Mouse (Mus musculus): ENCODE data around the gene Ankrd37. TPM values are rescaled to one million over a fixed set of nuclear protein-coding genes. Genes with fewer than 3 reads are reported as not detected.

Gene Ankrd37
- polyA plus RNA-seq, 1 experiment from 2014 or later, result 24.3 TPM

GRCm38 (mm10) chr8:45999138-45999783 is 6.2 kb downstream of the Ankrd37 start, which contains the start of gene Lrp2bp:
Gene Lrp2bp, plus strand, starts transcription at chr8:45999303.
- Histone ChIP-seq H3K36me3 (peaks cover 11% of the 10 kb centered on the region), H3K4me2 (replicated peaks) (peak within 1 kb of the TSS; percentile 82), H3K9me3 (replicated peaks) (no peaks in the 10 kb centered on the region), H3K27me3 (no peaks in the 10 kb centered on the region), H3K27ac (peak within 1 kb of the TSS; percentile 99), H3K4me1 (peaks cover 10% of the 10 kb centered on the region), H3K4me3 (peak within 1 kb of the TSS; percentile 51), H3K9ac (peak within 1 kb of the TSS; percentile 79)
- no peak; the same call in 1 of the 2 replicates for ATAC-seq (ENCODE audit: low FRiP score)
- WGBS, result 3% methylated on average over 22 of the region's 22 CpGs

GRCm38 (mm10) chr8:45998228-45998627 is 7.3 kb downstream of the Ankrd37 start:
- no peaks in the 10 kb centered on the region for H3K9me3 ChIP-seq (replicated peaks)
- no peak overlapping the region for H3K27ac ChIP-seq
- no peak overlapping the region for H3K4me2 ChIP-seq (replicated peaks)
- H3K36me3 ChIP-seq, result peaks cover 15% of the 10 kb centered on the region
- no peaks in the 10 kb centered on the region for H3K27me3 ChIP-seq
- WGBS, result 88% methylated on average over 2 of the region's 2 CpGs
- no peak for ATAC-seq (ENCODE audit: low FRiP score)
- peaks cover 10% of the 10 kb centered on the region for H3K4me1 ChIP-seq
- H3K4me3 ChIP-seq, result no peak overlapping the region
- H3K9ac ChIP-seq, result no peak overlapping the region

- H3K4me2 ChIP-seq (replicated peaks), result no peak overlapping the region
- H3K9me3 ChIP-seq (replicated peaks), result no peaks in the 10 kb centered on the region
- H3K4me3 ChIP-seq, result no peak overlapping the region
- H3K9ac ChIP-seq, result no peak overlapping the region
- no peaks in the 10 kb centered on the region for H3K27me3 ChIP-seq
- H3K27ac ChIP-seq, result no peak overlapping the region
- 95% methylated on average over 3 of the region's 3 CpGs for WGBS
- peaks cover 20% of the 10 kb centered on the region for H3K36me3 ChIP-seq
- no peak for ATAC-seq (ENCODE audit: low FRiP score)
- peaks cover 9% of the 10 kb centered on the region for H3K4me1 ChIP-seq
Measured at GRCm38 (mm10) chr8:45995576-45995975, 9.9 kb downstream of the Ankrd37 start.

GRCm38 (mm10) chr8:45994111-45994510 is 11.4 kb downstream of the Ankrd37 start:
- no peak for ATAC-seq (ENCODE audit: low FRiP score)
- no peaks in the 10 kb centered on the region for H3K9me3 ChIP-seq (replicated peaks)
- 84% methylated on average over 2 of the region's 2 CpGs for WGBS

DNA sequence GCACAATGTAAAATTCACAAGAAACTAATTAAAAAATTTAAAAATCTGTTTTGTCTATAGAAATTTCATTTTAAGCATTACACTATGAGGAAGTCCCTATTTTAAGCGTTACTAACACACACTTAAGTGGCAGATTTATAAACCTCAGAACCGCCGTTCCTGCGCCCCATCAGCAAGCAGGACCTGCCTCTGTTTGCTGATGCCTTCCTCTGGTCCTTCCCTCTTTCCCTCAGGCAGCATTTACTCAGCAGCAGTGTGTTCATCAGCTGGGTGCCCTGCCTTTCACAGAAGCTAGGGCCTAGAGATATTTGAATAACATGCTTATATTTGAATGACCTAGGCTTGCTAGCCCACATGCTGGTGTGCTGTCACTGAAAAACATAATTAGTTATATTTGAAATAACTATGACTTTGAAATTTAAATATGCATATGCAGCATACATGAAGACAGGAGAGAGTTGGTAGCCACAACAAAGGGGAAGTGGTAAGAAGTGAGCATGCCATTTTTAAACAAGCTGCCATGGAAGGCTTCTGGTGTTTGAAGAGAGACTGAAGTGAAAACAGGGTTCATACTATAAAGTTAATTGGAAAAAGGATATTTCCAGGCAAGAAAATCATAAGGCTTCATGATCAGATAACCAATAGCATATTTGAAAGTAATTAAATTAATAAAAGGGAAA is 14.7 kb downstream of the Ankrd37 start:
- Histone ChIP-seq H3K27ac (no peak overlapping the region), H3K4me1 (no peaks in the 10 kb centered on the region), H3K4me3 (no peak overlapping the region), H3K36me3 (peaks cover 25% of the 10 kb centered on the region), H3K27me3 (no peaks in the 10 kb centered on the region), H3K9me3 (replicated peaks) (no peaks in the 10 kb centered on the region), H3K9ac (no peak overlapping the region), H3K4me2 (replicated peaks) (no peak overlapping the region)
- WGBS, result 98% methylated on average over 4 of the region's 4 CpGs
- no peak for ATAC-seq (ENCODE audit: low FRiP score)

More at GRCm38 (mm10) chr8:45994111-45994510, 11.4 kb downstream of the Ankrd37 start:
- Histone ChIP-seq H3K4me1 (peaks cover 2% of the 10 kb centered on the region), H3K36me3 (peaks cover 23% of the 10 kb centered on the region), H3K27me3 (no peaks in the 10 kb centered on the region), H3K4me2 (replicated peaks) (no peak overlapping the region), H3K27ac (no peak overlapping the region), H3K4me3 (no peak overlapping the region), H3K9ac (no peak overlapping the region)

DNA sequence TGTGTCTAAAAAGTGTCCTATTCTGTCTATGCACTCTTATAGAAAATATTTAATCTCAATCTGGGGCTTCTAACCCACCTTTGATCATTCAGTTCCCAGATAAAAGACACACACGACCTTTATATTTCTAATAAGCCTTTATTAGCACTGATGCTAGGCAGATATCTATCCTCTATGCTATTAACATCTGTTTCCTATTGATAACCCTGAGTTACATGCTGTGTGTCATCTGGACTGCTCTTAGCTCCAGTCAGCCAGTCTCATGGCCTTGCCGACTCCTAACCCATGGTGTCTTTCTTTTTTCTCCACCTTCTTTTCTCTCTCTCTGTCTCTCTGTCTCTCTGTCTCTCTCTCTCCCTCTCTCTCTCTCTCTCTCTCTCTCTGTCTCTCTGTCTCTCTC is 17.3 kb downstream of the Ankrd37 start:
- no peak overlapping the region for H3K9ac ChIP-seq

GRCm38 (mm10) chr8:45986665-45987064 is 18.8 kb downstream of the Ankrd37 start:
- Histone ChIP-seq H3K9ac (no peak overlapping the region), H3K9me3 (replicated peaks) (no peaks in the 10 kb centered on the region), H3K27me3 (no peaks in the 10 kb centered on the region), H3K4me2 (replicated peaks) (no peak overlapping the region), H3K4me1 (no peaks in the 10 kb centered on the region), H3K36me3 (peaks cover 30% of the 10 kb centered on the region), H3K27ac (no peak overlapping the region), H3K4me3 (no peak overlapping the region)
- no peak for ATAC-seq (ENCODE audit: low FRiP score)
- WGBS, result 83% methylated on average over 3 of the region's 3 CpGs

More for the DNA sequence above, 17.3 kb downstream of the Ankrd37 start:
- no peak for ATAC-seq (ENCODE audit: low FRiP score)
- Histone ChIP-seq H3K4me3 (no peak overlapping the region), H3K4me1 (no peaks in the 10 kb centered on the region), H3K27me3 (no peaks in the 10 kb centered on the region), H3K36me3 (peaks cover 24% of the 10 kb centered on the region), H3K27ac (no peak overlapping the region), H3K4me2 (replicated peaks) (no peak overlapping the region), H3K9me3 (replicated peaks) (no peaks in the 10 kb centered on the region)
- WGBS, result 64% methylated on average over 2 of the region's 2 CpGs

DNA sequence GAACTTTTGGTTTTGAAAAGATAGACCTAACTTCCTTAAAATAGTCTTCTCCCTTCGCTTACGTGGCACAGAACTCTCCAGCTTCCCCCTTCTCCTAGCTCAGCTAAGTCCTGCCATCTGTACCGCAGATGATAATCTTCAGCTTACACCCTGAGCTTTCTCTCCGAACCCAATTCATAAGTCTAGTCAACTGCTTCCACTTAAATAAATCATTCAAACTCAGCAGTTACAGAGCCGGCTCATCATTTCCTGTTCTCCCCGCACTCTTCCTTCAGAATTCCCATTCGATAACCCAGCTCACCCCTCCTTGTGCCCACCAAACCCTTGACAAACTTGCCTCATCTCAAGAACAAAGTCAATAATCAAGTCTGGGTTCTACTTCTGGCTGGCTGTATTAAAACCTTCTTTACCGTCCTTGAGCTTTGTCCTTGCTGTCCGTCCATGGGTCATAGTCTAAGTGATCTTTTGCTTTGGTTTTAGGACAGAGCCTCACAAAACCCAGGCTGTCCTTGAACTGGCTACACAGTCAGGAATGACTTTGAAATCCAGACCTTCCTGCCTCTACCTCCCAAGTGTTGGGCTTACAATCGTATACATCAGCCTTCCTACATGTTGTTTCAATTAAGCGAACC is 29.6 kb downstream of the Ankrd37 start:
- Histone ChIP-seq H3K4me2 (replicated peaks) (peak overlapping the region; percentile 70), H3K36me3 (peaks cover 13% of the 10 kb centered on the region), H3K9ac (peak overlapping the region; percentile 68), H3K4me3 (peak overlapping the region; percentile 54), H3K9me3 (replicated peaks) (0 out of 2 replicates have a peak, but pooled peaks cover 1% of the 10 kb centered on the region), H3K4me1 (peaks cover 11% of the 10 kb centered on the region), H3K27ac (no peak overlapping the region), H3K27me3 (no peaks in the 10 kb centered on the region)
- 72% methylated on average over 11 of the region's 11 CpGs for WGBS
- no peak for ATAC-seq (ENCODE audit: low FRiP score)

GRCm38 (mm10) chr8:45975126-45975836 is 30.2 kb downstream of the Ankrd37 start, which contains the start of the genes 1700029J07Rik and Ufsp2:
Gene 1700029J07Rik, minus strand, starts transcription at chr8:45975252.
Gene Ufsp2, plus strand, starts transcription at chr8:45975528.
- Histone ChIP-seq H3K9me3 (replicated peaks) (0 out of 2 replicates have a peak, but pooled peaks cover 3% of the 10 kb centered on the region), H3K4me1 (peaks cover 11% of the 10 kb centered on the region), H3K27ac (peak within 1 kb of the TSS; percentile 73), H3K36me3 (peaks cover 9% of the 10 kb centered on the region), H3K4me2 (replicated peaks) (peak within 1 kb of the TSS; percentile 70), H3K27me3 (no peaks in the 10 kb centered on the region), H3K9ac (peak within 1 kb of the TSS; percentile 68), H3K4me3 (peak within 1 kb of the TSS; percentile 54)
- under 1% methylated on average over 57 of the region's 57 CpGs for WGBS
- peak; percentile 99 for ATAC-seq (ENCODE audit: low FRiP score)

DNA sequence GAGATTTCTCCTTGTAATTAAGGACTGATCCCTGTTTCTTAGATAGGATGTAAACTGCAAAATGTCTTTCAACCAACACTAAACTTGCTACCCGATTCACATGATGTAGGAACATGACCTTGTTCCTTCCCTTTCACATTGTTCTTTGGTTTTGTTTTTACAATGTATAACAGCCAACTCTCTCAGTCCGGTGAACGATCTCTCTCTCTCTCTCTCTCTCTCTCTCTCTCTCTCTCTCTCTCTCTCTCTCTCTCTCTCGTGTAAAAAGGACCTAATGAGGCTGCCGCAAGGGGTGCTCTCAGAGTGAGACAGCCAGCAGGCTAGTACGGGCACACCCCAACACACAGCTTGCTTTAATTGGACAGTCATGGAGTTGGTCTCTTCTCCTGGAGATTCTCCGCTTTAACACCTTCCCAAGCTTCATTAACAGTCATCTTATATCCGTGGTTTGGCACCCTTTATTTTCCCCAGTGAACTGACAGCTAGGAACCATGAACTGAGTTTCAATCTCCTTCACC is 31.5 kb downstream of the Ankrd37 start:
- Histone ChIP-seq H3K4me1 (peaks cover 11% of the 10 kb centered on the region), H3K36me3 (peaks cover 7% of the 10 kb centered on the region), H3K27ac (no peak overlapping the region), H3K27me3 (no peaks in the 10 kb centered on the region), H3K4me2 (replicated peaks) (peak overlapping the region; percentile 70; the same call in 1 of the 2 replicates), H3K4me3 (no peak overlapping the region), H3K9ac (no peak overlapping the region), H3K9me3 (replicated peaks) (0 out of 2 replicates have a peak, but pooled peaks cover 3% of the 10 kb centered on the region)
- 73% methylated on average over 8 of the region's 8 CpGs for WGBS
- no peak for ATAC-seq (ENCODE audit: low FRiP score)

DNA sequence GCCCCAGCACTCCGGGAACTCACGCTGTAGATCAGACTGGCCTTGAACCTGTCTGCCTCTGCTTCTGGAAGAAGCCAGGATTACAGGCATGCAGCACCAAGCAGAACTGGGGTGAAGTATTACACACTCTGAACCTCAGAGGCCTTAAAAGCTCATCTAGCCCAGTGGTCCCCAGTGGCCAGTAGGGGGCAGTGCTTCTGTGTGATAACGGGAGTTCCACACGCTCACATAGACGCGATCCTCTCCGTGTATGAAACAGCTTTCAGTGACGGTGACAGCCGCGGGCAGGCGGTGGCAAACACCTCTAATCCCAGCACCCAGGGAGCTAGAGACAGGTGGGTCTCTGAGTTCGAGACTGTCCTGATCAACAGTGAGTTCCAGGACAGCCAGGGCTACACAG is 34.6 kb downstream of the Ankrd37 start:
- no peak overlapping the region for H3K27ac ChIP-seq
- H3K4me1 ChIP-seq, result peaks cover 7% of the 10 kb centered on the region
- 94% methylated on average over 12 of the region's 12 CpGs for WGBS
- no peaks in the 10 kb centered on the region for H3K27me3 ChIP-seq
- H3K4me2 ChIP-seq (replicated peaks), result no peak overlapping the region
- no peak overlapping the region for H3K4me3 ChIP-seq
- no peaks in the 10 kb centered on the region for H3K36me3 ChIP-seq
- H3K9ac ChIP-seq, result no peak overlapping the region
- H3K9me3 ChIP-seq (replicated peaks), result 0 out of 2 replicates have a peak, but pooled peaks cover 3% of the 10 kb centered on the region
- ATAC-seq (ENCODE audit: low FRiP score), result no peak

All from hindbrain, embryonic 12.5 days (tissue).